Mouse (Mus musculus) gastrocnemius, postnatal 25 days (tissue): ENCODE data around the gene Mrpl50. TPM values are rescaled to one million over a fixed set of nuclear protein-coding genes. Genes with fewer than 3 reads are reported as not detected.
"Not testable (repeated sequence)": the region's sequence is repeated elsewhere in the genome, so short reads cannot be mapped to it uniquely, and the experiment has no call there.

Experiments
- DNase-seq: peaks from one replicate; pipeline ENCODE4 v3.0.0; 2022
- total RNA-seq, 2 experiments: library from RNA; stranded (reverse); gene quantifications; 1 replicate in 1 of 2; 2 replicates in 1 of 2; pipeline ENCODE4 v1.2.3; 2021

The Mrpl50 gene
- total RNA-seq, 2 experiments from 2014 or later, result 27.9 to 28.6 TPM

GRCm38 (mm10) chr4:49510236-49510835 is 10.6 kb downstream of the Mrpl50 start:
- not testable (repeated sequence) for DNase-seq

- DNase-seq, result no peak
These were observed 11.7 kb downstream of the Mrpl50 start for GRCm38 (mm10) chr4:49509183-49509582.

GRCm38 (mm10) chr4:49506386-49506785 is 14.5 kb downstream of the Mrpl50 start, which contains the start of gene Baat:
Baat (minus strand) TSS chr4:49506557.
- DNase-seq, result no peak

GRCm38 (mm10) chr4:49503563-49503962 is 17.3 kb downstream of the Mrpl50 start:
- no peak for DNase-seq

- not testable (repeated sequence) for DNase-seq
These were observed 34.8 kb downstream of the Mrpl50 start for GRCm38 (mm10) chr4:49485934-49486650.

GRCm38 (mm10) chr4:49485442-49485841 is 35.5 kb downstream of the Mrpl50 start:
- no peak for DNase-seq

GRCm38 (mm10) chr4:49480896-49481295 is 40.0 kb downstream of the Mrpl50 start:
- DNase-seq, result no peak

- no peak for DNase-seq
These were observed 40.7 kb downstream of the Mrpl50 start for GRCm38 (mm10) chr4:49480104-49480760.

- not testable (repeated sequence) for DNase-seq
These were observed 41.9 kb downstream of the Mrpl50 start for GRCm38 (mm10) chr4:49479035-49479434.

GRCm38 (mm10) chr4:49478118-49478877 is 42.6 kb downstream of the Mrpl50 start:
- no peak for DNase-seq

- no peak for DNase-seq
These were observed 46.3 kb downstream of the Mrpl50 start for GRCm38 (mm10) chr4:49474583-49474982.

GRCm38 (mm10) chr4:49473435-49474100 is 47.3 kb downstream of the Mrpl50 start, which contains the start of gene Acnat1:
Acnat1 (minus strand) TSS chr4:49473912.
- no peak for DNase-seq

- no peak for DNase-seq
These were observed 51.3 kb downstream of the Mrpl50 start for GRCm38 (mm10) chr4:49469435-49470151.

GRCm38 (mm10) chr4:49467360-49467759 is 53.5 kb downstream of the Mrpl50 start:
- no peak for DNase-seq

Other genes starting within 250 kb of the Mrpl50 start
- gene Acnat2, start 112.9 kb downstream of the Mrpl50 start, total RNA-seq, result not detected
- gene Acnat1, start 47.2 kb downstream of the Mrpl50 start, total RNA-seq, result not detected
- gene Baat, start 14.5 kb downstream of the Mrpl50 start, total RNA-seq, result under 1 TPM in 1 of 2 experiments, not detected in 1; 0.28 TPM
- 1 to 10 TPM; 2.5 to 3.1 TPM for gene Zfp189, start 83 bp upstream of the Mrpl50 start, total RNA-seq
- not detected for gene Aldob, start 28.5 kb upstream of the Mrpl50 start, total RNA-seq
- gene Tmem246, start 76.8 kb upstream of the Mrpl50 start, total RNA-seq, result 10 to 100 TPM; 26.7 to 29.2 TPM
- gene Rnf20, start 110.9 kb upstream of the Mrpl50 start, total RNA-seq, result 10 to 100 TPM; 26.3 to 26.7 TPM
- not detected for gene Ppp3r2, start 160.9 kb upstream of the Mrpl50 start, total RNA-seq